Mouse (Mus musculus) stomach, embryonic 16.5 days (tissue): ENCODE data around the gene Ppp1r1b. TPM values are rescaled to one million over a fixed set of nuclear protein-coding genes. Genes with fewer than 3 reads are reported as not detected.
A peak's percentile ranks its signal among the peaks of the same experiment; 100 is the strongest.

Experiments
- ATAC-seq: fragments of 200-750 bp; cut with Nextera tagmentation; 2 replicates; pipeline ENCODE4 v1.8.0; 2017; ENCODE audit warnings: moderate number of reproducible peaks, moderate TSS enrichment; ENCODE audit not compliant: insufficient read depth, low FRiP score
- H3K27ac ChIP-seq: fragments of 300-500 bp; sonication (generic); 2 replicates; pipeline ENCODE4 v1.5.1; 2014; ENCODE audit warnings: low read length
- H3K27me3 ChIP-seq: fragments of 300-500 bp; sonication (generic); 2 replicates; pipeline ENCODE4 v1.6.1; 2014; ENCODE audit warnings: low read length, control low read depth, mixed read lengths; ENCODE audit not compliant: control insufficient read depth, insufficient read depth
- H3K36me3 ChIP-seq: fragments of 300-500 bp; sonication (generic); 2 replicates; pipeline ENCODE4 v1.6.1; 2014; ENCODE audit warnings: low read length; ENCODE audit not compliant: control insufficient read depth, insufficient read depth
- H3K4me1 ChIP-seq: fragments of 300-500 bp; sonication (generic); 2 replicates; pipeline ENCODE4 v1.6.1; 2014; ENCODE audit warnings: low read length, control low read depth, mixed read lengths; ENCODE audit not compliant: control insufficient read depth, insufficient read depth
- H3K4me2 ChIP-seq: fragments of 300-500 bp; sonication (generic); 2 replicates; pipeline ENCODE4 v1.6.1; 2014; ENCODE audit warnings: low read depth, low read length, mixed read lengths
- H3K4me3 ChIP-seq: fragments of 300-500 bp; sonication (generic); replicated peaks from 2 replicates; pipeline ENCODE4 v1.5.1; 2014; ENCODE audit warnings: mild to moderate bottlenecking, low read length
- H3K9ac ChIP-seq: fragments of 300-500 bp; sonication (generic); 2 replicates; pipeline ENCODE4 v1.6.1; 2014; ENCODE audit warnings: low read length
- H3K9me3 ChIP-seq: fragments of 300-500 bp; sonication (generic); replicated peaks from 2 replicates; pipeline ENCODE4 v1.6.1; 2016; ENCODE audit warnings: low read length, control low read depth; ENCODE audit not compliant: control insufficient read depth
- WGBS: fragments of 180-500 bp; shearing (Covaris S2); extraction: QIAGEN DNeasy Blood & Tissue Kit; methylation state at CpG from one replicate; pipeline ENCODE4 v1.1.7; 2014; 5-methylcytosine and 5-hydroxymethylcytosine counted together
- polyA plus RNA-seq: library from polyadenylated mRNA; unstranded; fragments of >200 nt; fragmentation: Nextera tagmentation; extraction: Ambion mirVana; gene quantifications from 2 replicates; pipeline ENCODE4 v1.2.1, GENCODE M21; 2015

The Ppp1r1b gene
- polyA plus RNA-seq, 1 experiment from 2014 or later = 18.7 TPM

GRCm38 (mm10) chr11:98384216-98384615, 36.0 kb downstream of the Ppp1r1b start:
- H3K36me3 ChIP-seq = no peaks in the 10 kb centered on the region
- H3K9ac ChIP-seq = no peak overlapping the region
- ATAC-seq = no peak
- 77% methylated on average over 20 of the region's 20 CpGs for WGBS
- H3K4me3 ChIP-seq = no peak overlapping the region
- H3K4me1 ChIP-seq = peaks cover under 1% of the 10 kb centered on the region; the same call in 1 of the 2 replicates
- H3K27ac ChIP-seq = no peak overlapping the region
- H3K4me2 ChIP-seq = no peak overlapping the region
- H3K9me3 ChIP-seq = no peaks in the 10 kb centered on the region
- peaks cover 27% of the 10 kb centered on the region for H3K27me3 ChIP-seq

GRCm38 (mm10) chr11:98384721-98385637, 36.8 kb downstream of the Ppp1r1b start:
- Histone ChIP-seq H3K4me3 (no peak overlapping the region), H3K9ac (no peak overlapping the region), H3K9me3 (no peaks in the 10 kb centered on the region), H3K27me3 (peaks cover 27% of the 10 kb centered on the region), H3K4me1 (peaks cover 2% of the 10 kb centered on the region; the same call in 1 of the 2 replicates), H3K4me2 (no peak overlapping the region), H3K27ac (no peak overlapping the region), H3K36me3 (no peaks in the 10 kb centered on the region)
- no peak for ATAC-seq
- 65% methylated on average over 8 of the region's 8 CpGs for WGBS

DNA sequence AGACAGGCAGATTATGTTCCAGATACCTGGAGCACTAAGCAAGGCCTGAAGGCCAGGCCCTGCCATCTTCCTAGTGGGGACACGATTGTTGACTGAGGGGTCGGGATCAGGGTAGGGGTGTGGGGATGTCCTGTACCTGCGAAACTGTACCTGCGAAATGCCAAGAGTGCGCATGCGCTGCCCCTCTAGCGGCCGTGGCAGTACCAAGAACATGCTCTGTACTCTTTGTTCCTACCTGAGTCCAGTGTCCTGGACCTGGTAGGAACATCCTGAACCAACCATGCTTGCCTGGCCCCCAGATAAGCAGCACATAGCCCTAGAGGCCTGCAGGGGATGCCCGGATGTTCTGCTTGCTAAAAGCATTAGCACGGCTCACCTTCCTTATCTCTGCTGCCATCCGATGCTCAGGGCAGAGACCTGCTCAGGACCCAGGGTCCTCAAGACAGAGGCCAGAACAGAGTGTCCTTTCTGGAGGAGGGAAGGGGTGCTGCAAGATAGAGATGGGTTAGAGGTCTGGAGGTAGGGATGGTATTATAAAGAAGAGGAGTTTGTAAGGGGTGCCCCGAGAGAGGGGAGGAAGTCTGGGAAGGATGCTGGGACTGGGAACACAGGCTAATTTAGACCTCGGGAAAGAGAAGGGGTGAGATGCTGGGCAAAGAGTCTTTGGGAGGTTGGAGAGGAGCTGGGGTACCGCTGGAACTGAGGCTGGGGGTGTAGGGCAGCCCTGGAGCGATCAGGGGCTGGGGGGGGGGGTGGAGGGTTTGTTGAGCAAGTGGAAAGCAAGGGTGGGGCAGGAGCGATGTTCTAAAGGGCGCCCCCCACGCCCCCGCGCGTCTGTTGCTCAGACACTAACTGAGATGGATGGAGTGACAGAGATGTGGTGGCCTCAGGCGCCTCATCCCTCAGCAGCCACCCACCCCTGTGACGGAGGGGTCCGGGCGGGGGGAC, 37.7 kb downstream of the Ppp1r1b start, which contains the start of gene Pnmt:
TSS of gene Pnmt (plus strand) at position 813 of the 948 bp plus-strand sequence.
- 42% methylated on average over 25 of the region's 25 CpGs for WGBS
- H3K36me3 ChIP-seq = no peaks in the 10 kb centered on the region
- H3K4me2 ChIP-seq = peak within 1 kb of the TSS; percentile 24; the same call in 1 of the 2 replicates
- ATAC-seq = no peak
- H3K9ac ChIP-seq = no peak within 1 kb of the TSS
- H3K27ac ChIP-seq = no peak within 1 kb of the TSS
- H3K9me3 ChIP-seq = no peaks in the 10 kb centered on the region
- H3K4me1 ChIP-seq = peaks cover 2% of the 10 kb centered on the region; the same call in 1 of the 2 replicates
- no peak within 1 kb of the TSS for H3K4me3 ChIP-seq
- peaks cover 27% of the 10 kb centered on the region for H3K27me3 ChIP-seq

DNA sequence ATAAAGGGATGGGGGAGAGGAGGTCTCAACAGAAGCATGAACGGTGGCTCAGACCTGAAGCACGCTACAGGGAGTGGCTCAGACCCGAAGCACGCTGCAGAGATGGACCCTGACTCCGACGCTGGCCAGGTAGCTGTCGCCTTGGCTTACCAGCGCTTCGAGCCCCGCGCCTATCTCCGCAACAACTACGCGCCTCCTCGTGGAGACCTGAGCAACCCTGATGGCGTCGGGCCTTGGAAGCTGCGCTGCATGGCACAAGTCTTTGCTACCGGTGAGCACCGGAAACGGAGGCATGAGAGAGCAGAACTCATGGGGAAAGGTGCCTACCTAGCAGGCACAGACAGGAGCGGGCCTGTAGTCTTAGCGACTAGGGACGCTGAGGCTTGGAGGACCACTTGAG, 38.4 kb downstream of the Ppp1r1b start:
- Histone ChIP-seq H3K4me2 (peak overlapping the region; percentile 24; the same call in 1 of the 2 replicates), H3K27me3 (peaks cover 27% of the 10 kb centered on the region), H3K4me3 (no peak overlapping the region), H3K9ac (no peak overlapping the region), H3K36me3 (no peaks in the 10 kb centered on the region), H3K4me1 (peaks cover 2% of the 10 kb centered on the region; the same call in 1 of the 2 replicates), H3K27ac (no peak overlapping the region), H3K9me3 (no peaks in the 10 kb centered on the region)
- 13% methylated on average over 24 of the region's 24 CpGs for WGBS
- ATAC-seq = no peak

DNA sequence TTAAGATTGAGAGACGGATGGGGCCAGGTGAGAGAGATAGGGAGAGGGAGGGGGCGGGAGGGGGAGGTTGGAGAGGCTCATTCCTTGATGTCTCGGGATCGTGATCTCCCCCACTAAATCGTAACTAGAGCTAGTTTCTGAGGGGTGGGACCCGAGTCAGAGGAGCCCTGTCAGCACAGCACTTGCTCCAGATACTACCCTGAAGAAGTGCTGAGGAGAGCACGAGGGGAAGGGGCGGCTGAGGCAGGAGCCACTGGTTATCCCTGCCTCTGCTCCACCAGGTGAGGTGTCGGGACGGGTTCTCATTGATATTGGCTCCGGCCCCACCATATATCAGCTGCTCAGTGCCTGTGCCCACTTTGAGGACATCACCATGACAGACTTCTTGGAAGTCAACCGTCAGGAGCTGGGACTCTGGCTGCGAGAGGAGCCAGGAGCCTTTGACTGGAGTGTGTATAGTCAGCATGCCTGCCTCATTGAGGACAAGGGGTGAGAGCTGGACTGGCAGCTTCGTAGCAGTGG, 38.9 kb downstream of the Ppp1r1b start:
- WGBS = 48% methylated on average over 14 of the region's 14 CpGs
- Histone ChIP-seq H3K4me2 (no peak overlapping the region), H3K4me3 (no peak overlapping the region), H3K9me3 (no peaks in the 10 kb centered on the region), H3K27ac (no peak overlapping the region), H3K36me3 (no peaks in the 10 kb centered on the region), H3K4me1 (peaks cover 6% of the 10 kb centered on the region), H3K27me3 (peaks cover 27% of the 10 kb centered on the region), H3K9ac (no peak overlapping the region)
- ATAC-seq = no peak

DNA sequence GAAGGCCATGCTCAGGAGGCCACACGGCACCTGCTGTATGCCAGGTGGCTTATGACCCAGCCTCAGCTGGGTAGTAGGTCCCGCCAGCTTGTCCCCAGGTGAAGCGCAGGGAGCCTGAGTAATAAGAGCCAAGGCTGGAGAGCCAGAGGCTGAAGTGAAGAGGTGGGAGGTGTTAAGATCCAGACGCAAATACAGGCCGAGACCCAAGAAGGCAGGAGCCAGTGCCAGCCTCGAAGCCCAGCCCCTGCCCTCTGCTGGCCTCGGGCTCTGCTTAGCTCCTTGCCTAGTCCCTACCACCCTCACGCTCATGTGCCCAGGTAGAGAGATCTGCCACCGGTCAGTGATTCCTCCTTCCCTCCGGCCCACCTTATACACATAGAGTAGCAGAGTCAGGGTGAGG, 40.1 kb downstream of the Ppp1r1b start:
- Histone ChIP-seq H3K4me3 (no peak overlapping the region), H3K4me1 (peaks cover 17% of the 10 kb centered on the region), H3K36me3 (no peaks in the 10 kb centered on the region), H3K27ac (no peak overlapping the region), H3K4me2 (no peak overlapping the region), H3K9me3 (no peaks in the 10 kb centered on the region), H3K9ac (no peak overlapping the region), H3K27me3 (peaks cover 27% of the 10 kb centered on the region)
- no peak for ATAC-seq
- 79% methylated on average over 10 of the region's 10 CpGs for WGBS

DNA sequence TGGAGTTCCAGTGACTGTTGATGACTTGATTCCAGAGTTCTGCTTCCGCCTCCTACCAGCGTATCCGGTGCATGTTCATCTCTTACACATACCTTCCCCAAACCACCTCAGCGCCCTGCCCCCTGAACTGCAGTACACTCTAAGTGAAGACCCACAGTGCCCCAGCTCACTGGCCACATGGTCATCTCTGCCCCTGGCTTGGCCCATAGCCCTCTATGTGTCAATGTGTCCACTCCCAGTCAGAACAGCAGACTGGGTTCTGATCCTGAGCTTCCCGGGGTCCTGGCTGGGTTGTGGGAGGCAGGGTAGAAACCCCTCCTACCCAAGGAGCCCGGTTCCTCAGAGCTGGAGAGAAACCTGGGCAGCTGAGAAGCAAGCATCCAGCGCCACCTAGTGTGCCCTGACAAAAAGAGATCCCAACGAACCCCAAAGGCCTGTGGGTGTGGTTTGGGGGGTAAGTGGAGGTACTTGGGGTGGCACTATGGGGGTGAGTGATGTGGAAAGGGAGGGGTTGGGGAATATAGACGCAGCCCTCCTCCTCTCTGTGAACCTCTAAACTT, 41.1 kb downstream of the Ppp1r1b start:
- no peak overlapping the region; the same call in 1 of the 2 replicates for H3K9ac ChIP-seq
- WGBS = 27% methylated on average over 9 of the region's 9 CpGs
- peaks cover 27% of the 10 kb centered on the region for H3K27me3 ChIP-seq
- no peak overlapping the region for H3K4me2 ChIP-seq
- no peaks in the 10 kb centered on the region for H3K36me3 ChIP-seq
- H3K4me1 ChIP-seq = peaks cover 27% of the 10 kb centered on the region
- H3K9me3 ChIP-seq = no peaks in the 10 kb centered on the region
- no peak overlapping the region for H3K4me3 ChIP-seq
- no peak for ATAC-seq
- H3K27ac ChIP-seq = no peak overlapping the region

- peak overlapping the region; percentile 11; the same call in 1 of the 2 replicates for H3K9ac ChIP-seq
- no peak for ATAC-seq
- WGBS = 74% methylated on average over 12 of the region's 12 CpGs
- peaks cover 27% of the 10 kb centered on the region for H3K27me3 ChIP-seq
- H3K4me3 ChIP-seq = no peak overlapping the region
- H3K4me1 ChIP-seq = peaks cover 34% of the 10 kb centered on the region
- H3K27ac ChIP-seq = no peak overlapping the region
- no peak overlapping the region for H3K4me2 ChIP-seq
- no peaks in the 10 kb centered on the region for H3K9me3 ChIP-seq
- no peaks in the 10 kb centered on the region for H3K36me3 ChIP-seq
These were observed 41.9 kb downstream of the Ppp1r1b start for GRCm38 (mm10) chr11:98390141-98390540.
